Mouse (Mus musculus): ENCODE measurements around the gene Slc22a21. TPM values are rescaled to one million over a fixed set of nuclear protein-coding genes. Genes with fewer than 3 reads are reported as not detected.
"Not testable (repeated sequence)": the region's sequence is repeated elsewhere in the genome, so short reads cannot be mapped to it uniquely, and the experiment has no call there.

Slc22a21 gene
- polyA plus RNA-seq, 1 experiment from 2014 or later, result 2.0 TPM

DNA sequence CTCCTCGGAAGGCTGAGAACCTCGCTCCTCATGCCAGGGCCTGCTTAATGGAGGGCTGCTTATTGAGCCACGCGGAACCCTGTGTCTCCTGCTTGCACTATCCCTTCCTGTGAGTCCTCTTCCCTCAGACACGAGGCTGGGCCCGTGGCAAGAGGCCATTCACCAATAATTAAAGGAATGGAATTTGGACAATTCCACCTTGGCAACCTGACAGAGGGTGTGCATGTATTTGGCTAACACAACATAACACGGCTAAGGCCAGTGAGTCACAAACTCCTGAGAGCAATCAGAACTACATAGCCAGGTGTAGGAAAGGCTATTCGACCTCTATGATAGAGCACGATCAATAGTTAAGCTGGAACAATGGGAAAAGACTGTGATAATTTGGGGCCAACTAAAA is 24.1 kb upstream of the Slc22a21 start:
- ATAC-seq, result no peak
- Histone ChIP-seq H3K4me1 (ENCODE audit: control insufficient read depth, insufficient read depth, low read length) (no peaks in the 10 kb centered on the region), H3K4me3 (ENCODE audit: low read depth, low read length) (no peak overlapping the region), H3K27ac (ENCODE audit: low read depth, low read length) (no peak overlapping the region), H3K27me3 (replicated peaks; ENCODE audit: control insufficient read depth, insufficient read depth, low read length) (no peaks in the 10 kb centered on the region), H3K9ac (ENCODE audit: low read length) (no peak overlapping the region), H3K4me2 (ENCODE audit: low read length) (no peak overlapping the region), H3K9me3 (replicated peaks; ENCODE audit: control insufficient read depth, low read length) (no peaks in the 10 kb centered on the region), H3K36me3 (ENCODE audit: control insufficient read depth, insufficient read depth, low read length) (no peaks in the 10 kb centered on the region)
- no peak for DNase-seq (ENCODE audit: low spot score)
- WGBS, result 78% methylated on average over 9 of the region's 9 CpGs

DNA sequence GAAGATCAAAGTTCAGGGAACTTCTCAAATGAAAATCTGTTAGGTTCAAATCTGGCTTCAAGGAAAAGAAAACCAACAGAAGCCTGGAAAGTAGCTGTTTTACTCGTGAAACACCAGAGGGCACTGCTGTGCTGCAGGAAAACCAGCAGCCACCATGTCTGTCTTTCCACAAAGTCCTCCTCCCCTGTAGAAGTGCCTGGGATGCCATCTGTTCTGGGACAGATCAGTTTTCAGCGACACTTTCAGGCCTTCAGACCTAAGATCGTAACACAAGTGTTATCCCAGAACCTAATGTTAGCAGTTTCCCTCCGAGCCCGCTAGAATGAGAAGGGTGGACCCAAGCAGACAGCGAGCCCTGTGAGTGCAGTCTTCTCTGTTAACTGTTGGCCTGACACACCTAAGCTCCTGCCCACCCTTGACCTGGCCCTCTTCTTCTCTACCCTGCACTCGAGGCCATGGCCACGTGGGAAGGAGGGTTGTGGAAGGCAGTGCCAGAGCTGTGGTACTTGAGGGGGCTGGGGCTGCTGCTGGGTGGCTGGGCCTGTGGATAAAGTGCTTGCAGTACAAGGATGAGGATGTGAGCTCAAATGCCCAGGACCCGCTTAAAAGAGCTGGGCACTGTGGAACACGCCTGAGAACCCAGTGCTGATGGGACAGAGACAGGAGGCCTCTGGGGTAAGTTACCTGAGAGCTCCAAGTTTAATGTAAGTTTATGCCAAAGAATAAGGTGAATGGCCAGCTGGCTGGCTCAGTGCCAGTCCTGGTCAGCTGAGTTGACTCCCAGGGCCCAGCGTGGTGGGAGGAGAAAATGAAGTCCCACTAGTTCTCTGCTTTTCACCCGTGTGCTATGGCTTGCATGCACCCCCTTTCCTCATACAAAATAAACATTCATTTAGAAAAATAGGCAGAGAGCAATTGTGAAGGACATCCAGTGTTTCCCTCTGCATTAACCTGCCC is 22.9 kb upstream of the Slc22a21 start:
- H3K36me3 ChIP-seq (ENCODE audit: control insufficient read depth, insufficient read depth, low read length); H3K9me3 ChIP-seq (replicated peaks; ENCODE audit: control insufficient read depth, low read length); H3K4me1 ChIP-seq (ENCODE audit: control insufficient read depth, insufficient read depth, low read length); H3K4me2 ChIP-seq (ENCODE audit: low read length); H3K4me3 ChIP-seq (ENCODE audit: low read depth, low read length); H3K9ac ChIP-seq (ENCODE audit: low read length); H3K27me3 ChIP-seq (replicated peaks; ENCODE audit: control insufficient read depth, insufficient read depth, low read length); H3K27ac ChIP-seq (ENCODE audit: low read depth, low read length): not testable (repeated sequence)
- DNase-seq (ENCODE audit: low spot score) (peak; percentile 88), ATAC-seq (peak; percentile 80)
- WGBS, result 45% methylated on average over 12 of the region's 12 CpGs

DNA sequence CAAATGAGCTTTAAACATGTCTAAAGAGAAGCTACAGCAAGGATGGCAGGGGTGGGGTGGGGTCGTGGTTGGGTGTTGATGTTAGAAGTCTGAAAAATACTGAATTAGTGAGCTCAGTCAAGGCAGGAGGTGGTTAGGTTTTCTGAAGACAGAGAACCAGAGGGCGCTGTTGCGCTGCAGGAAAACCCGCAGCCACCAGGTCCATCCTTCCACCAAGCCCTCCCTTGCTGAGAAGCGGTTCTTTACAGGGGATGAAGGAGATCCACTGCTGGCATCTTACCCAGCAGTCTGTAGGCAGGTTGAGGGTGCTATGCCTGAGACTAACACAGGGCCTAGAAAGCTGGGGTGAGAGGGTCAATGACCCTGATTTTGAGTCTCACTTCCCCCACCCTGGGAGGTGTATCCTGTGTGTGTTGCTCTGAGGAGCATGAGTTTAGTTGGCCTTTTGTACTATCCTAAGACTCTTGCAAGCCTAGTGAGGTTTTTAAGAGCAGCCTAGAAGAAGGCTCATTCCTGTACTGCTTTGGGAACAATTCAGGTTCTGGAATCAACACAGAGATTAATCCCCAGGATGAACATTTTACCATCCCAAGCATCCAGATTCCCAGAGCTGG is 22.1 kb upstream of the Slc22a21 start:
- Histone ChIP-seq H3K4me1 (ENCODE audit: control insufficient read depth, insufficient read depth, low read length) (no peaks in the 10 kb centered on the region), H3K27ac (ENCODE audit: low read depth, low read length) (no peak overlapping the region), H3K9ac (ENCODE audit: low read length) (no peak overlapping the region), H3K4me3 (ENCODE audit: low read depth, low read length) (no peak overlapping the region), H3K36me3 (ENCODE audit: control insufficient read depth, insufficient read depth, low read length) (no peaks in the 10 kb centered on the region), H3K27me3 (replicated peaks; ENCODE audit: control insufficient read depth, insufficient read depth, low read length) (no peaks in the 10 kb centered on the region), H3K9me3 (replicated peaks; ENCODE audit: control insufficient read depth, low read length) (no peaks in the 10 kb centered on the region), H3K4me2 (ENCODE audit: low read length) (no peak overlapping the region)
- ATAC-seq, result 0 out of 2 replicates have a peak, but pooled peaks have one; percentile 34
- 5% methylated on average over 5 of the region's 5 CpGs for whole genome bisulfite sequencing
- DNase-seq (ENCODE audit: low spot score), result peak; percentile 61

DNA sequence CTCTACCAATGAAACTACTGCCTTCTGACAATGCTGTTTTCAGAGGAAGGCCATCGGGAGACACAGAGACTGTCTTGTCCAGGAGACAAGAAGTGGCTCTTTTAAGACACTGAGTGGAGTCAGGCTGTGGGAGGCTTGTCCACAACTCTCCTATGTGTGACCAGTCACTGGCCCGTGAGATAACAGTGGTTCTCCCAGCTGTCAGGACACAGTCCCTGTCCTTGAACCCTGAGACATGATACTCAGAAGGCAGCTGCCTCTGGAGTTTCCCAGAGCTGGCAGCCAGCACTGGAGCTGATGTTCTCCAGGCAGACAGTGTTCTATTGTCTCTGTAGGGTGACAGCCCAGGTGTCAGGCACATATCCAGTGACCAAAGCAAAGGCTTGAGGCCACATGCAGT is 17.5 kb upstream of the Slc22a21 start:
- H3K27me3 ChIP-seq (replicated peaks; ENCODE audit: control insufficient read depth, insufficient read depth, low read length), result no peaks in the 10 kb centered on the region
- H3K36me3 ChIP-seq (ENCODE audit: control insufficient read depth, insufficient read depth, low read length), result no peaks in the 10 kb centered on the region
- H3K9me3 ChIP-seq (replicated peaks; ENCODE audit: control insufficient read depth, low read length), result no peaks in the 10 kb centered on the region
- no peak for ATAC-seq
- no peak overlapping the region for H3K4me2 ChIP-seq (ENCODE audit: low read length)
- no peaks in the 10 kb centered on the region for H3K4me1 ChIP-seq (ENCODE audit: control insufficient read depth, insufficient read depth, low read length)
- no peak for DNase-seq (ENCODE audit: low spot score)
- 77% methylated on average over 2 of the region's 2 CpGs for WGBS
- no peak overlapping the region for H3K27ac ChIP-seq (ENCODE audit: low read depth, low read length)
- no peak overlapping the region for H3K9ac ChIP-seq (ENCODE audit: low read length)
- H3K4me3 ChIP-seq (ENCODE audit: low read depth, low read length), result no peak overlapping the region

DNA sequence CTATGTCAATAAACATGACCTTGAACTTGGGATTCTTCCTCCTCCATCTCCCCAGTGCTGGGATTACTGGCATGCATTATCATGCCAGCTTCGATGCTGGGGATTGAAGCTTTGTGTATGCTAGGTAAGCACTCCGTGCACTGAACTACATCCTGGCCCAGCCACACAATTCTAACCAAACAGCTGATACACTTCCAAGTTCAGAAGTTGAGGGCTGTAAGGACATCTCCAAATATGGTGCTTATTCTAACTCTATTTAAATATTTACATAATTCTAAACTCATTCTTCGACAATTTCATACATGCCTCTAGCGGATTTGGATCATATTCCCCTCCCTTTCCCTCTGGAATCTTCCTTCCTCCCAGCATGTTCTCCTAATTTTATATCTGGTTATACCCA is 12.1 kb upstream of the Slc22a21 start:
- WGBS, result 88% methylated on average over 4 of the region's 4 CpGs
- Histone ChIP-seq H3K4me3 (ENCODE audit: low read depth, low read length) (no peak overlapping the region), H3K4me2 (ENCODE audit: low read length) (no peak overlapping the region), H3K9me3 (replicated peaks; ENCODE audit: control insufficient read depth, low read length) (no peaks in the 10 kb centered on the region), H3K9ac (ENCODE audit: low read length) (no peak overlapping the region), H3K4me1 (ENCODE audit: control insufficient read depth, insufficient read depth, low read length) (no peaks in the 10 kb centered on the region), H3K36me3 (ENCODE audit: control insufficient read depth, insufficient read depth, low read length) (no peaks in the 10 kb centered on the region), H3K27me3 (replicated peaks; ENCODE audit: control insufficient read depth, insufficient read depth, low read length) (no peaks in the 10 kb centered on the region), H3K27ac (ENCODE audit: low read depth, low read length) (no peak overlapping the region)
- no peak for ATAC-seq
- DNase-seq (ENCODE audit: low spot score), result no peak

DNA sequence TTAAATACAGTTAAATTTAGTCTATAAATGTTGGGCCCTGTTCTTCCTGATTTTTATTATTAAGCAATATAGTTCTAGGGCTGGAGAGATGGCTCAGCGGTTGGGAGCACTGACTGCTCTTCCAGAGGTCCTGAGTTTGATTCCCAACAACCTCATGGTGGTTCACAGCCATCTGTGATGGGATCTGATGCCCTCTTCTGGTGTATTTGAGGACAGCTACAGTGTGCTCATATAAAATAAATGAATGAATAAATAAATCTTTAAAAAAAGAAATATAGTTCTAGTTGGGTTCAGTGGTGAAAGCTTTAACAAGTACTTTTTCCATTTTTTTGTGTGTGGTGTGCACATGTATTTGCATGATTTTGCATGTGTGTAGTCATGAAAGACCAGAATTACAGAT is 9.1 kb upstream of the Slc22a21 start:
- Histone ChIP-seq H3K27me3 (replicated peaks; ENCODE audit: control insufficient read depth, insufficient read depth, low read length) (no peaks in the 10 kb centered on the region), H3K9ac (ENCODE audit: low read length) (no peak overlapping the region), H3K9me3 (replicated peaks; ENCODE audit: control insufficient read depth, low read length) (no peaks in the 10 kb centered on the region), H3K4me3 (ENCODE audit: low read depth, low read length) (no peak overlapping the region), H3K36me3 (ENCODE audit: control insufficient read depth, insufficient read depth, low read length) (no peaks in the 10 kb centered on the region), H3K4me1 (ENCODE audit: control insufficient read depth, insufficient read depth, low read length) (no peaks in the 10 kb centered on the region), H3K4me2 (ENCODE audit: low read length) (no peak overlapping the region), H3K27ac (ENCODE audit: low read depth, low read length) (no peak overlapping the region)
- 59% methylated on average over 1 of the region's 1 CpGs for WGBS
- ATAC-seq (no peak), DNase-seq (ENCODE audit: low spot score) (no peak)

DNA sequence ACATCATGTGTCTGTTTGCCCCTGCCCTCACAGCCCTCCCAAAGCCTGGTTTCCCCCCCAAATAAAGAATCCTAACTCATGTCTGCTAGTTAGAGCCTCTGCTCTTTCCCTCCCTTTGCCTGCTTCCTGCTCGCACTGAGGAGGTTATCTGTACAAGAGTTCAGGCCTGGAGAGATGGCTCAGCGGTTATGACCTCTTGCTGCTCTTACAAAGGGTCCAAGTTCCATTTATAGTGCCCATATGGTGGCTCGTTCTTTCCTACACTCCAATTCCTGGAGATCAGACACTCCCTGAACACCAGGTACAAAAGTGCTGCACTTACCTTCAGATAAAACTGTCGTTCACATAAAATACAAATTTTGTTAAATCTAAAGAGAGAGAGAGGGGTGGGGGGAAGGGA is 7.9 kb upstream of the Slc22a21 start:
- ATAC-seq (no peak), DNase-seq (ENCODE audit: low spot score) (no peak)
- no peak overlapping the region for H3K9ac ChIP-seq (ENCODE audit: low read length)
- no peaks in the 10 kb centered on the region for H3K27me3 ChIP-seq (replicated peaks; ENCODE audit: control insufficient read depth, insufficient read depth, low read length)
- no peak overlapping the region for H3K4me2 ChIP-seq (ENCODE audit: low read length)
- H3K4me1 ChIP-seq (ENCODE audit: control insufficient read depth, insufficient read depth, low read length), result no peaks in the 10 kb centered on the region
- no peak overlapping the region for H3K27ac ChIP-seq (ENCODE audit: low read depth, low read length)
- 77% methylated on average over 4 of the region's 4 CpGs for WGBS
- H3K36me3 ChIP-seq (ENCODE audit: control insufficient read depth, insufficient read depth, low read length), result no peaks in the 10 kb centered on the region
- no peak overlapping the region for H3K4me3 ChIP-seq (ENCODE audit: low read depth, low read length)
- H3K9me3 ChIP-seq (replicated peaks; ENCODE audit: control insufficient read depth, low read length), result no peaks in the 10 kb centered on the region

DNA sequence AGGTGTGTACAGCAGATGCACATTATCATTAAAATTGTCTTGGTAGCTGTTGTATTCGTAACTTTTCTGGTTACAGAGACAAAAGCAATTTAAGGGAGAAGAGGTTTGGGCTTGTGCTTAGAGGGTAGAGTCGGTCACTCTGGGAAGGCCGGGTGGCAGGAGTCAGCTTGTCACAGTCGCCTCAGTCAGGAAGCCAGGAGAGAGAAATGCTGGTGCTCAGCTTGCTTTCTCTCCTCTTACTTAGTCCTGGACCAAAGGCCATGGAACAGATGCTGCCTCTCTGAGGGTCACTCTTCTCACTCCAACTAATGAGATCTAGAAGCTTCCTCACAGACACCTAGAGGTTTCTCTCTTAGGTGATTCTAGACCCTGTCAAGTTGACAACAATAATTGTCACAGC is 1.3 kb upstream of the Slc22a21 start:
- peaks cover 2% of the 10 kb centered on the region; the same call in 1 of the 2 replicates for H3K4me1 ChIP-seq (ENCODE audit: control insufficient read depth, insufficient read depth, low read length)
- DNase-seq (ENCODE audit: low spot score) (no peak), ATAC-seq (no peak)
- H3K27ac ChIP-seq (ENCODE audit: low read depth, low read length), result no peak overlapping the region
- H3K4me2 ChIP-seq (ENCODE audit: low read length), result no peak overlapping the region
- H3K4me3 ChIP-seq (ENCODE audit: low read depth, low read length), result no peak overlapping the region
- H3K9ac ChIP-seq (ENCODE audit: low read length), result no peak overlapping the region
- H3K36me3 ChIP-seq (ENCODE audit: control insufficient read depth, insufficient read depth, low read length), result no peaks in the 10 kb centered on the region
- 88% methylated on average over 4 of the region's 4 CpGs for WGBS
- no peaks in the 10 kb centered on the region; the same call in 1 of the 2 replicates for H3K9me3 ChIP-seq (replicated peaks; ENCODE audit: control insufficient read depth, low read length)
- no peaks in the 10 kb centered on the region for H3K27me3 ChIP-seq (replicated peaks; ENCODE audit: control insufficient read depth, insufficient read depth, low read length)

DNA sequence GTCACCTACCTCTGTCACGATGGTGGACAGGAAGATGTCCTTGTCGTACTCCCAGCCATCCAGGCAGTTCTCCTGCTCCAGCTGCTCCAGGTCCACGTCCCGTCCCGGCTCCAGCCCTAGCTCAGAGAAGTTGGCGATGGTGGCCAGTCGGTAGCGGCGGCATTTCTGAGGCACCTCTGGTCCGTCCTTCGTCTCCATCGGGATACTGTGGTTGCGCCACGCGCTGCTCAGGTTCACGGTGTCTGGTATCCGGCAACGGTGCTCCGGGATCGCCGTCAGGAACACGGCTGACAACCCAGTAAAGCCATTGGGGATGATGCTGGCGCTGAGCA is 710 bp downstream of the Slc22a21 start:
- H3K4me2 ChIP-seq (ENCODE audit: low read length), result peak overlapping the region; percentile 90
- H3K9me3 ChIP-seq (replicated peaks; ENCODE audit: control insufficient read depth, low read length); H3K4me1 ChIP-seq (ENCODE audit: control insufficient read depth, insufficient read depth, low read length); H3K36me3 ChIP-seq (ENCODE audit: control insufficient read depth, insufficient read depth, low read length); H3K27me3 ChIP-seq (replicated peaks; ENCODE audit: control insufficient read depth, insufficient read depth, low read length); DNase-seq (ENCODE audit: low spot score); H3K27ac ChIP-seq (ENCODE audit: low read depth, low read length): not testable (repeated sequence)
- peak; percentile 53 for ATAC-seq
- peak overlapping the region; percentile 54 for H3K4me3 ChIP-seq (ENCODE audit: low read depth, low read length)
- under 1% methylated on average over 23 of the region's 23 CpGs for WGBS
- peak overlapping the region; percentile 60 for H3K9ac ChIP-seq (ENCODE audit: low read length)

All from forebrain, embryonic 14.5 days (tissue).